Mouse (Mus musculus): ENCODE data around the gene Tmem45b.

Tmem45b gene

GRCm38 (mm10) chr9:31441487-31441886 is 22.8 kb downstream of the Tmem45b start:
- no peak overlapping the region for H3K4me3 ChIP-seq (replicated peaks; ENCODE audit: low read length)
- H3K9me3 ChIP-seq (ENCODE audit: low read length): peaks cover 8% of the 10 kb centered on the region; the same call in 1 of the 2 replicates
- no peaks in the 10 kb centered on the region for H3K36me3 ChIP-seq (ENCODE audit: insufficient read depth, low read length)
- no peaks in the 10 kb centered on the region for H3K27me3 ChIP-seq (ENCODE audit: insufficient read depth, low read length)
- peaks cover 59% of the 10 kb centered on the region for H3K4me1 ChIP-seq (replicated peaks; ENCODE audit: low read depth, low read length)
- TF ChIP-seq NANOG (IDR thresholded peaks at IDR 0.05; ENCODE audit: borderline replicate concordance, low read length) (no peak), POU5F1 (IDR thresholded peaks at IDR 0.05; ENCODE audit: borderline replicate concordance, low read length) (no peak), CTCF (conservative IDR thresholded peaks at IDR 0.05; ENCODE audit: low read length) (no peak)

- TF ChIP-seq CTCF (conservative IDR thresholded peaks at IDR 0.05; ENCODE audit: low read length): no peak
- no peak for TF ChIP-seq NANOG (IDR thresholded peaks at IDR 0.05; ENCODE audit: borderline replicate concordance, low read length)
- TF ChIP-seq POU5F1 (IDR thresholded peaks at IDR 0.05; ENCODE audit: borderline replicate concordance, low read length): no peak
Observed at GRCm38 (mm10) chr9:31440366-31440765, 23.9 kb downstream of the Tmem45b start.

GRCm38 (mm10) chr9:31439341-31439740 is 24.9 kb downstream of the Tmem45b start:
- Histone ChIP-seq H3K4me1 (replicated peaks; ENCODE audit: low read depth, low read length) (peaks cover 74% of the 10 kb centered on the region), H3K27me3 (ENCODE audit: insufficient read depth, low read length) (no peaks in the 10 kb centered on the region), H3K4me3 (replicated peaks; ENCODE audit: low read length) (peak overlapping the region; percentile 17; the same call in 1 of the 2 replicates), H3K9me3 (ENCODE audit: low read length) (peaks cover 8% of the 10 kb centered on the region; the same call in 1 of the 2 replicates), H3K36me3 (ENCODE audit: insufficient read depth, low read length) (no peaks in the 10 kb centered on the region)
- TF ChIP-seq CTCF (conservative IDR thresholded peaks at IDR 0.05; ENCODE audit: low read length) (no peak), POU5F1 (IDR thresholded peaks at IDR 0.05; ENCODE audit: borderline replicate concordance, low read length) (no peak), NANOG (IDR thresholded peaks at IDR 0.05; ENCODE audit: borderline replicate concordance, low read length) (no peak)

More at GRCm38 (mm10) chr9:31440366-31440765, 23.9 kb downstream of the Tmem45b start:
- no peak overlapping the region for H3K4me3 ChIP-seq (replicated peaks; ENCODE audit: low read length)
- H3K9me3 ChIP-seq (ENCODE audit: low read length): peaks cover 8% of the 10 kb centered on the region; the same call in 1 of the 2 replicates
- no peaks in the 10 kb centered on the region for H3K36me3 ChIP-seq (ENCODE audit: insufficient read depth, low read length)
- peaks cover 70% of the 10 kb centered on the region for H3K4me1 ChIP-seq (replicated peaks; ENCODE audit: low read depth, low read length)
- H3K27me3 ChIP-seq (ENCODE audit: insufficient read depth, low read length): no peaks in the 10 kb centered on the region

- Histone ChIP-seq H3K4me1 (replicated peaks; ENCODE audit: low read depth, low read length) (peaks cover 70% of the 10 kb centered on the region), H3K9me3 (ENCODE audit: low read length) (peaks cover 8% of the 10 kb centered on the region; the same call in 1 of the 2 replicates), H3K4me3 (replicated peaks; ENCODE audit: low read length) (0 out of 2 replicates have a peak overlapping the region, but pooled peaks have one; percentile 17), H3K27me3 (ENCODE audit: insufficient read depth, low read length) (no peaks in the 10 kb centered on the region), H3K36me3 (ENCODE audit: insufficient read depth, low read length) (no peaks in the 10 kb centered on the region)
- TF ChIP-seq POU5F1 (IDR thresholded peaks at IDR 0.05; ENCODE audit: borderline replicate concordance, low read length): no peak
- no peak for TF ChIP-seq CTCF (conservative IDR thresholded peaks at IDR 0.05; ENCODE audit: low read length)
- TF ChIP-seq NANOG (IDR thresholded peaks at IDR 0.05; ENCODE audit: borderline replicate concordance, low read length): no peak
Observed at GRCm38 (mm10) chr9:31438834-31439233, 25.4 kb downstream of the Tmem45b start.

- H3K36me3 ChIP-seq (ENCODE audit: insufficient read depth, low read length): no peaks in the 10 kb centered on the region
- peaks cover 8% of the 10 kb centered on the region; the same call in 1 of the 2 replicates for H3K9me3 ChIP-seq (ENCODE audit: low read length)
- no peaks in the 10 kb centered on the region for H3K27me3 ChIP-seq (ENCODE audit: insufficient read depth, low read length)
- H3K4me1 ChIP-seq (replicated peaks; ENCODE audit: low read depth, low read length): peaks cover 72% of the 10 kb centered on the region
- no peak overlapping the region for H3K4me3 ChIP-seq (replicated peaks; ENCODE audit: low read length)
- TF ChIP-seq NANOG (IDR thresholded peaks at IDR 0.05; ENCODE audit: borderline replicate concordance, low read length) (no peak), CTCF (conservative IDR thresholded peaks at IDR 0.05; ENCODE audit: low read length) (no peak)
Observed at GRCm38 (mm10) chr9:31437861-31438260, 26.4 kb downstream of the Tmem45b start.

GRCm38 (mm10) chr9:31435415-31435814 is 28.8 kb downstream of the Tmem45b start:
- Histone ChIP-seq H3K4me1 (replicated peaks; ENCODE audit: low read depth, low read length) (peaks cover 72% of the 10 kb centered on the region), H3K27me3 (ENCODE audit: insufficient read depth, low read length) (no peaks in the 10 kb centered on the region), H3K36me3 (ENCODE audit: insufficient read depth, low read length) (no peaks in the 10 kb centered on the region), H3K4me3 (replicated peaks; ENCODE audit: low read length) (no peak overlapping the region), H3K9me3 (ENCODE audit: low read length) (no peaks in the 10 kb centered on the region)
- TF ChIP-seq NANOG (IDR thresholded peaks at IDR 0.05; ENCODE audit: borderline replicate concordance, low read length): no peak
- no peak for TF ChIP-seq POU5F1 (IDR thresholded peaks at IDR 0.05; ENCODE audit: borderline replicate concordance, low read length)
- no peak for TF ChIP-seq CTCF (conservative IDR thresholded peaks at IDR 0.05; ENCODE audit: low read length)

GRCm38 (mm10) chr9:31433431-31433830 is 30.8 kb downstream of the Tmem45b start:
- Histone ChIP-seq H3K36me3 (ENCODE audit: insufficient read depth, low read length) (no peaks in the 10 kb centered on the region), H3K4me3 (replicated peaks; ENCODE audit: low read length) (no peak overlapping the region), H3K9me3 (ENCODE audit: low read length) (no peaks in the 10 kb centered on the region), H3K27me3 (ENCODE audit: insufficient read depth, low read length) (no peaks in the 10 kb centered on the region), H3K4me1 (replicated peaks; ENCODE audit: low read depth, low read length) (peaks cover 58% of the 10 kb centered on the region)
- no peak for TF ChIP-seq NANOG (IDR thresholded peaks at IDR 0.05; ENCODE audit: borderline replicate concordance, low read length)
- TF ChIP-seq POU5F1 (IDR thresholded peaks at IDR 0.05; ENCODE audit: borderline replicate concordance, low read length): no peak
- no peak for TF ChIP-seq CTCF (conservative IDR thresholded peaks at IDR 0.05; ENCODE audit: low read length)

- no peaks in the 10 kb centered on the region for H3K27me3 ChIP-seq (ENCODE audit: insufficient read depth, low read length)
- no peaks in the 10 kb centered on the region for H3K36me3 ChIP-seq (ENCODE audit: insufficient read depth, low read length)
- TF ChIP-seq NANOG (IDR thresholded peaks at IDR 0.05; ENCODE audit: borderline replicate concordance, low read length): no peak
- no peak for TF ChIP-seq CTCF (conservative IDR thresholded peaks at IDR 0.05; ENCODE audit: low read length)
- no peak for TF ChIP-seq POU5F1 (IDR thresholded peaks at IDR 0.05; ENCODE audit: borderline replicate concordance, low read length)
- H3K4me1 ChIP-seq (replicated peaks; ENCODE audit: low read depth, low read length): peaks cover 51% of the 10 kb centered on the region
- H3K9me3 ChIP-seq (ENCODE audit: low read length): no peaks in the 10 kb centered on the region
- peak overlapping the region; percentile 51 for H3K4me3 ChIP-seq (replicated peaks; ENCODE audit: low read length)
Observed at GRCm38 (mm10) chr9:31432336-31432975, 31.8 kb downstream of the Tmem45b start.

Measured in E14TG2a.4 (cell line).